Mouse (Mus musculus): ENCODE measurements around the gene Ipo7. TPM values are rescaled to one million over a fixed set of nuclear protein-coding genes. Genes with fewer than 3 reads are reported as not detected.
"Not testable (repeated sequence)": the region's sequence is repeated elsewhere in the genome, so short reads cannot be mapped to it uniquely, and the experiment has no call there.

Gene Ipo7
- total RNA-seq, 1 experiment from 2014 or later = 84.8 TPM

GRCm38 (mm10) chr7:110018631-110019482, 783 bp downstream of the Ipo7 start:
- DNase-seq = peak; percentile 57

GRCm38 (mm10) chr7:110023553-110023952, 5.5 kb downstream of the Ipo7 start:
- DNase-seq = no peak

GRCm38 (mm10) chr7:110026594-110026993, 8.5 kb downstream of the Ipo7 start:
- DNase-seq = no peak

GRCm38 (mm10) chr7:110028826-110029225, 10.8 kb downstream of the Ipo7 start:
- no peak for DNase-seq

- no peak for DNase-seq
Observed at GRCm38 (mm10) chr7:110030342-110030741, 12.3 kb downstream of the Ipo7 start.

GRCm38 (mm10) chr7:110057723-110058122, 39.6 kb downstream of the Ipo7 start:
- DNase-seq = not testable (repeated sequence)

- no peak for DNase-seq
Observed at GRCm38 (mm10) chr7:110059092-110059785, 41.2 kb downstream of the Ipo7 start.

GRCm38 (mm10) chr7:110060106-110060668, 42.1 kb downstream of the Ipo7 start:
- no peak for DNase-seq

- no peak for DNase-seq
Observed at GRCm38 (mm10) chr7:110060669-110061198, 42.7 kb downstream of the Ipo7 start.

GRCm38 (mm10) chr7:110061199-110061751, 43.2 kb downstream of the Ipo7 start, which contains the start of gene Zfp143:
Gene Zfp143 (plus strand): TSS chr7:110061217.
- peak; percentile 99 for DNase-seq

GRCm38 (mm10) chr7:110061752-110062273, 43.7 kb downstream of the Ipo7 start:
- peak; percentile 89 for DNase-seq

- no peak for DNase-seq
Observed at GRCm38 (mm10) chr7:110063731-110064130, 45.7 kb downstream of the Ipo7 start.

GRCm38 (mm10) chr7:110069070-110069469, 51.0 kb downstream of the Ipo7 start:
- DNase-seq = no peak

- DNase-seq = peak; percentile 7
Observed at GRCm38 (mm10) chr7:110078168-110078567, 60.1 kb downstream of the Ipo7 start.

GRCm38 (mm10) chr7:110083386-110084165, 65.5 kb downstream of the Ipo7 start:
- peak; percentile 30 for DNase-seq

GRCm38 (mm10) chr7:110085217-110085616, 67.1 kb downstream of the Ipo7 start:
- DNase-seq = no peak

- no peak for DNase-seq
Observed at GRCm38 (mm10) chr7:110087914-110088313, 69.8 kb downstream of the Ipo7 start.

GRCm38 (mm10) chr7:110091670-110092069, 73.6 kb downstream of the Ipo7 start:
- no peak for DNase-seq

- no peak for DNase-seq
Observed at GRCm38 (mm10) chr7:110096332-110096731, 78.3 kb downstream of the Ipo7 start.

- no peak for DNase-seq
Observed at GRCm38 (mm10) chr7:110097106-110097793, 79.2 kb downstream of the Ipo7 start.

GRCm38 (mm10) chr7:110100854-110101253, 82.8 kb downstream of the Ipo7 start:
- no peak for DNase-seq
